33 mouse cellular contexts compared by ENCODE assay signal in genomic region chr14:101777129-101777493, GRCm38 (mm10). TPM values are rescaled to one million over a fixed set of nuclear protein-coding genes. Genes with fewer than 3 reads are reported as not detected.
A peak's percentile ranks its signal among the peaks of the same experiment; 100 is the strongest.
DNase-seq lines count a peak whose midpoint lies in the region; ATAC-seq lines count a peak whose summit lies in the region.
"Had no signal": no experiment of that assay in that cellular context is flagged by ENCODE, and none has a peak within 500 bp of the region (broad histone marks: within the 10 kb centered on the region; RNA-seq: fewer than 3 reads in every experiment).

No protein-coding gene starts in this region.

- no peak for DNase-seq in forebrain, embryonic 10.5 days (ENCODE audit: extremely low spot score, low spot score)
- DNase-seq in midbrain, embryonic 10.5 days (ENCODE audit: low spot score) = no peak
- DNase-seq in gastrocnemius, postnatal 25 days = no peak
- no peak for DNase-seq in spleen, postnatal 4 days (ENCODE audit: low spot score in 2 of 2)
- DNase-seq: adrenal gland, adult 2 months; adrenal gland, postnatal 36 days; cerebellum, adult 18-20 months; cerebellum, postnatal 14 days; gastrocnemius, adult 2 months; heart, adult 2 months; heart, postnatal 4 days; kidney, adult 11 months; kidney, postnatal 36 days; right cerebral cortex, postnatal 25 days; thymus, postnatal 14 days had no signal

- H3K9me3 ChIP-seq in forebrain, embryonic 12.5 days = no peaks in the 10 kb centered on the region
- H3K9me3 ChIP-seq in forebrain, embryonic 10.5 days = no peaks in the 10 kb centered on the region
- no peaks in the 10 kb centered on the region for H3K9me3 ChIP-seq in midbrain, embryonic 12.5 days
- no peaks in the 10 kb centered on the region for H3K9me3 ChIP-seq in midbrain, embryonic 10.5 days (replicated peaks)
- no peaks in the 10 kb centered on the region for H3K9me3 ChIP-seq in forebrain, embryonic 13.5 days (replicated peaks)
- H3K9me3 ChIP-seq: heart, embryonic 12.5 days; hindbrain, embryonic 15.5 days; limb, embryonic 13.5 days; neural tube, embryonic 15.5 days had no signal

- H3K27me3 ChIP-seq in forebrain, embryonic 12.5 days = no peaks in the 10 kb centered on the region
- no peaks in the 10 kb centered on the region for H3K27me3 ChIP-seq in forebrain, embryonic 10.5 days (ENCODE audit: poor library complexity, severe bottlenecking)
- no peaks in the 10 kb centered on the region for H3K27me3 ChIP-seq in midbrain, embryonic 12.5 days
- no peaks in the 10 kb centered on the region for H3K27me3 ChIP-seq in midbrain, embryonic 10.5 days (ENCODE audit: low read depth, poor library complexity, severe bottlenecking)
- H3K27me3 ChIP-seq in forebrain, embryonic 13.5 days = no peaks in the 10 kb centered on the region
- H3K27me3 ChIP-seq: heart, embryonic 12.5 days; hindbrain, embryonic 15.5 days; limb, embryonic 13.5 days; neural tube, embryonic 15.5 days had no signal

- H3K9ac ChIP-seq in forebrain, embryonic 12.5 days = no peak overlapping the region
- H3K9ac ChIP-seq in midbrain, embryonic 12.5 days (replicated peaks) = no peak overlapping the region
- no peak overlapping the region for H3K9ac ChIP-seq in forebrain, embryonic 13.5 days
- H3K9ac ChIP-seq: heart, embryonic 12.5 days; hindbrain, embryonic 15.5 days; limb, embryonic 13.5 days; neural tube, embryonic 15.5 days had no signal

- peak overlapping the region; percentile 31; the same call in 1 of the 2 replicates for H3K27ac ChIP-seq in forebrain, embryonic 12.5 days
- no peak overlapping the region for H3K27ac ChIP-seq in forebrain, embryonic 10.5 days
- H3K27ac ChIP-seq in midbrain, embryonic 12.5 days (replicated peaks) = 0 out of 2 replicates have a peak overlapping the region, but pooled peaks have one; percentile 46
- H3K27ac ChIP-seq in midbrain, embryonic 10.5 days (replicated peaks) = no peak overlapping the region
- H3K27ac ChIP-seq in forebrain, embryonic 13.5 days = no peak overlapping the region
- H3K27ac ChIP-seq: gastrocnemius, adult 2 months; heart, adult 2 months; hindbrain, embryonic 15.5 days; limb, embryonic 13.5 days; macrophage; neural tube, embryonic 15.5 days had no signal

- ATAC-seq in forebrain, embryonic 12.5 days (ENCODE audit: low FRiP score) = peak; percentile 47; the same call in 1 of the 2 replicates
- peak; percentile 55; the same call in 1 of the 2 replicates for ATAC-seq in midbrain, embryonic 12.5 days (ENCODE audit: low FRiP score, low read depth)
- ATAC-seq in forebrain, embryonic 13.5 days = peak; percentile 61
- ATAC-seq: activated CD4-positive, CD25-positive, alpha-beta regulatory T cell, adult 4 months; inflammation-experienced regulatory T-cells, adult 6 months; lung, postnatal 0 days had no signal

- no peak overlapping the region for H3K4me3 ChIP-seq in forebrain, embryonic 12.5 days (replicated peaks)
- no peak overlapping the region for H3K4me3 ChIP-seq in forebrain, embryonic 10.5 days
- no peak overlapping the region for H3K4me3 ChIP-seq in midbrain, embryonic 12.5 days
- no peak overlapping the region for H3K4me3 ChIP-seq in midbrain, embryonic 10.5 days
- no peak overlapping the region for H3K4me3 ChIP-seq in forebrain, embryonic 13.5 days
- H3K4me3 ChIP-seq: gastrocnemius, adult 2 months; heart, adult 2 months; heart, embryonic 12.5 days; hindbrain, embryonic 15.5 days; limb, embryonic 13.5 days; neural tube, embryonic 15.5 days had no signal

- peaks cover 10% of the 10 kb centered on the region for H3K4me1 ChIP-seq in forebrain, embryonic 12.5 days
- H3K4me1 ChIP-seq in forebrain, embryonic 10.5 days = peaks cover 11% of the 10 kb centered on the region
- H3K4me1 ChIP-seq in midbrain, embryonic 12.5 days = peaks cover 10% of the 10 kb centered on the region
- H3K4me1 ChIP-seq in midbrain, embryonic 10.5 days = peaks cover 6% of the 10 kb centered on the region; the same call in 1 of the 2 replicates
- H3K4me1 ChIP-seq in forebrain, embryonic 13.5 days = peaks cover 8% of the 10 kb centered on the region; the same call in 1 of the 2 replicates
- H3K4me1 ChIP-seq: hindbrain, embryonic 15.5 days; limb, embryonic 13.5 days; neural tube, embryonic 15.5 days had no signal

- H3K36me3 ChIP-seq in forebrain, embryonic 12.5 days (replicated peaks) = no peaks in the 10 kb centered on the region
- no peaks in the 10 kb centered on the region for H3K36me3 ChIP-seq in forebrain, embryonic 10.5 days (replicated peaks)
- H3K36me3 ChIP-seq in midbrain, embryonic 12.5 days = no peaks in the 10 kb centered on the region
- no peaks in the 10 kb centered on the region for H3K36me3 ChIP-seq in midbrain, embryonic 10.5 days
- no peaks in the 10 kb centered on the region for H3K36me3 ChIP-seq in forebrain, embryonic 13.5 days (ENCODE audit: poor library complexity, severe bottlenecking)
- H3K36me3 ChIP-seq: heart, embryonic 12.5 days; hindbrain, embryonic 15.5 days; limb, embryonic 13.5 days; neural tube, embryonic 15.5 days had no signal

- WGBS in forebrain, embryonic 12.5 days = 21% methylated on average over 3 of the region's 3 CpGs
- 34% methylated on average over 3 of the region's 3 CpGs for WGBS in forebrain, embryonic 10.5 days
- WGBS in midbrain, embryonic 12.5 days = 28% methylated on average over 3 of the region's 3 CpGs
- WGBS in midbrain, embryonic 10.5 days = 28% methylated on average over 3 of the region's 3 CpGs
- WGBS in forebrain, embryonic 13.5 days = 24% methylated on average over 3 of the region's 3 CpGs

- H3K4me2 ChIP-seq in forebrain, embryonic 12.5 days = no peak overlapping the region
- H3K4me2 ChIP-seq in midbrain, embryonic 12.5 days (replicated peaks) = no peak overlapping the region
- no peak overlapping the region for H3K4me2 ChIP-seq in forebrain, embryonic 13.5 days
- H3K4me2 ChIP-seq: heart, embryonic 12.5 days; hindbrain, embryonic 15.5 days; limb, embryonic 13.5 days; liver, embryonic 11.5 days; neural tube, embryonic 15.5 days had no signal

RNA-seq across cellular contexts. Expression of gene Lmo7, which starts 47.4 kb away (rescaled TPM):
- polyA plus RNA-seq in forebrain, embryonic 12.5 days (2016; fragmentation: Nextera tagmentation; extraction: Ambion mirVana) = 2.3 and 2.5 TPM in 2 replicates
- 1.7 TPM in 2 replicates for polyA plus RNA-seq in forebrain, embryonic 10.5 days (2016; fragmentation: Nextera tagmentation; extraction: Ambion mirVana)
- polyA plus RNA-seq in midbrain, embryonic 12.5 days (2016; fragmentation: Nextera tagmentation; extraction: Ambion mirVana) = 2.2 and 4.3 TPM in 2 replicates
- polyA plus RNA-seq in midbrain, embryonic 10.5 days (2016; fragmentation: Nextera tagmentation; extraction: Ambion mirVana) = 1.7 and 1.8 TPM in 2 replicates
- 2.1 TPM in 2 replicates for polyA plus RNA-seq in forebrain, embryonic 13.5 days (2015; fragmentation: Nextera tagmentation; extraction: Ambion mirVana)
- 10 to 100 TPM; 60.2 to 66.2 TPM for total RNA-seq in gastrocnemius, postnatal 25 days (2021)
- total RNA-seq: megakaryocyte-erythroid progenitor cell, adult 5-6 weeks had no signal
- polyA plus RNA-seq: macrophage had no signal

RNA-seq across cellular contexts. Expression of gene Gm9922, which starts 47.5 kb away (rescaled TPM):
- 0.86 and 1.3 TPM in 2 replicates for polyA plus RNA-seq in forebrain, embryonic 12.5 days (2016; fragmentation: Nextera tagmentation; extraction: Ambion mirVana)
- polyA plus RNA-seq in forebrain, embryonic 10.5 days (2016; fragmentation: Nextera tagmentation; extraction: Ambion mirVana) = 0.97 TPM in 1 of 2 replicates, not detected in the other
- polyA plus RNA-seq in midbrain, embryonic 12.5 days (2016; fragmentation: Nextera tagmentation; extraction: Ambion mirVana) = 0.63 and 1.3 TPM in 2 replicates
- polyA plus RNA-seq in midbrain, embryonic 10.5 days (2016; fragmentation: Nextera tagmentation; extraction: Ambion mirVana) = 1.1 TPM in 1 of 2 replicates, not detected in the other
- polyA plus RNA-seq in forebrain, embryonic 13.5 days (2015; fragmentation: Nextera tagmentation; extraction: Ambion mirVana) = not detected in 2 replicates
- not detected for total RNA-seq in gastrocnemius, postnatal 25 days (2021)
- total RNA-seq: gastrocnemius, adult 2 months; gastrocnemius, postnatal 4 days; left cerebral cortex, adult 8-10 months; left cerebral cortex, postnatal 36 days; megakaryocyte-erythroid progenitor cell, adult 5-6 weeks; monocyte, adult 5-6 weeks had no signal
- polyA plus RNA-seq: activated CD4-positive, CD25-positive, alpha-beta regulatory T cell, adult 4 months; hindbrain, embryonic 15.5 days; inflammation-experienced regulatory T-cells, adult 6 months; liver, embryonic 11.5 days; liver, embryonic 16.5 days; macrophage had no signal

Comparison
In these comparisons a context has a peak if more than half of its experiments do, and no peak if none do; other contexts are left out.
1. H3K27ac ChIP-seq: peak in forebrain, embryonic 12.5 days (single experiment) and midbrain, embryonic 12.5 days (single experiment); none in forebrain, embryonic 10.5 days (single experiment), midbrain, embryonic 10.5 days (single experiment) and forebrain, embryonic 13.5 days (single experiment).
2. Peak in every context shown above with its lines, with median percentiles within 50 percentile points of each other: ATAC-seq.